Mouse (Mus musculus) megakaryocyte, embryonic 14.5 days (primary cell): Measurements from ENCODE around the gene Dlgap3.

ENCODE experiments used
- FLI1 ChIP-seq: IDR thresholded peaks from 2 replicates; pipeline ENCODE4 v1.6.1; 2012; ENCODE audit warnings: low read length, inconsistent platforms, mixed read lengths
- GATA1 ChIP-seq: IDR thresholded peaks from 3 replicates; pipeline ENCODE4 v1.6.1; 2012; ENCODE audit warnings: mixed read lengths, low read length, inconsistent platforms, borderline replicate concordance

- no peak for TF ChIP-seq GATA1
- no peak for TF ChIP-seq FLI1
Measured at GRCm38 (mm10) chr4:127200164-127200722, 31.2 kb downstream of the Dlgap3 start.
